Mouse (Mus musculus) urinary bladder, postnatal 25 days (tissue): Measurements from ENCODE around the gene Atic.

ENCODE experiments used
- DNase-seq: peaks from one replicate; pipeline ENCODE4 v3.0.0; 2022; ENCODE audit warnings: low spot score

Atic gene

DNA sequence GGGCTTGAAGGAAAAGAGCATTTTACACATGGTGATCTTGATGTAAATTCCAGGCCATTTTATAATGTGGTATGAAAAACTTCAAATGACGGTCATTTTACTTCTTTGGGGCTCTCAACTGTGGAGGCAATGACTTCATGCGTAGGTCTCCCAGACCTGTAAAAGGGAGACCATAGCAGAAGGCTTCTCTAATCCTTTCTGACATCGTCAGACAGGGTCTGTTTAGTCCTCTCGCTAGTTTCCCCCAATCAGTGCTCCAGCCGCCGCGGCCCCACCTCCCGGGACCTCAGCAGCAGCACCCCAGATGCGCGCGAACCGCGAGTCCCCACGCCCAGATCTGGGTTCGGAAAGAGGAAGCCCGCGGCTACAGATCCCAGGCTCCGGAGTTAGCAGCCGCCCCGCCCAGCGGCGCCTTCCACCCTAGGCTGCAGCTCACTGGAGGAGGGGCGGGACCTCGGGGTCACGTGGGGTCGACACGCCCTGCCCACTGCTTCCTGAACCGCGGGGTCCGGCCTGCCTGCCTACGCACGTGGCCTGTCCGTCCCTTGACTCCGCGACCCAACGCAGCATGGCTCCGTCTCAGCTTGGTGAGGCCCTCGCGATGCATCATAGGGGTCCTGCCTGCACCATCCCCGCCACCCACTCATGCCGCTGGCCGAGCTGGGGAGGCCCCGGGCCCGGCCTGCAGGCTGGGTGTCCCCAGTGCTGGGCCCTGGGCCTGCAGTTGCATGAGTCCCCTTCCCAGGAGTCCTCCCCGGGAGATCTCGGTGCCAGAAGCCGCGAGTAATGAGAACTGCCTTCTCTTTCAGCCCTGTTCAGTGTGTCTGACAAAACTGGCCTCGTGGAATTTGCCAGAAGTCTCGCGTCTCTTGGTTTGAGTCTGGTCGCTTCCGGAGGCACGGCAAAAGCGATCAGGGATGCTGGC lies at the start of gene Atic:
Gene Atic, plus strand, starts transcription at position 463 of the 925 bp plus-strand sequence.
- DNase-seq = peak; percentile 87

DNA sequence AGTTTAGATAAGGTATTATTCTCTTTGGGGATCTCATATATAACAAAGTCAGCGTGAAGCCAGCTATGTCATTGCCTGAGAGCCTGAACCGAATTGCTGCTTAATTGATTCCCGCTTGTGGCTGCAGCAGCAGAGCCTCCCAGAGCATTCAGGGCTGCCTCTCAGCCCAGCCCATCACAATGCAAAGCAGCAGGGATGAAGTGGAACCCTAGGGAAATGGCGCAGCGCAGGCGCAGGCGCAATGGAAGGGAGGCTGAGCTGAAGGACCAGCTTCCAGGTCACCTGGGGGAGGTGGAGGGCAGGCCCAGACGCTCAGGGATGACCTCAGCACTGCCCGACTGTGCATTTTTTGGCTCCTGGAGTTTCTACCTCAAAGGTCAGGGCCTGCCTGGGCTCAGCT lies 49.7 kb upstream of the Atic start:
- DNase-seq = no peak

- no peak for DNase-seq
Measured at GRCm38 (mm10) chr1:71515041-71515440, 41.9 kb upstream of the Atic start.

GRCm38 (mm10) chr1:71528808-71529648 lies 27.9 kb upstream of the Atic start:
- DNase-seq = no peak

GRCm38 (mm10) chr1:71530779-71531178 lies 26.2 kb upstream of the Atic start:
- DNase-seq = no peak

DNA sequence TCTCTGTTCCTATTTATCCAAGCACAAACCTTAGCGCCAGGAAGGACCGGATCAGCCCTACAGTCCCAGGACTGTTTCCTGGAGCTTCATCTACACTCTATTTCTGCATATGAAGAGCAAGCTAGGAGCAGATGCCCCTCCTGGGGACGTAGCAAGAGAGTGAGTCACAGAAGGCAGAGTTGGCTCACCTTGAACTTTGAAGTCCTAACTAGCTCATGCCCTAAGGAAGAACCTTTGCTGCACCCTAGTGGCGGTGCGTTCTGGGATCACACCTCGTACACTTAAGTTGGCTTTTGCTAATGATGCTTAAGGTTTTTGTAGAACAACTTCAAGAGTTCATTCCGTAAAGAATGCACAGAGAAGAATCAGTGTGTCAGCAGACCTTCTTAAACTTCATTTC lies 25.3 kb upstream of the Atic start:
- DNase-seq = peak; percentile 54

DNA sequence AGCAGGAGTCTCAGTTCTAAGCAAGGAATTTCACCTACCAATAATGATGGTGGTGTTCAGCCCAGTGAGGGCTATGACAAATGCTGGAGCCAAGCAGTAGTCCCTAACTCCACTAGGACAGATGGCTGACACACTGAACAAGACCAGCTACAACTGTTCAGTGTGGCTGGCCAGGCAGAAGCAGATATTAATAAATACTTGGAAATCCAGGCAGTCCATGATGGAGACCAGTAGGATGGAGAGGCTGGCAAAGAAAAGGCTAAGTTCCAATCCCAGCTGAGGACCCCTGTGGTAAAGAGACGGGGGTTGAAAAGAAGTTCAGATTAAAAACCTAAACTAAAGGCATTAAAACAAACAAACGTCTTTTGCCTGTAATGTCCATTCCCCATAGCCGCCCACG lies 17.3 kb upstream of the Atic start:
- no peak for DNase-seq

- DNase-seq = no peak
Measured at GRCm38 (mm10) chr1:71540437-71540836, 16.5 kb upstream of the Atic start.

DNA sequence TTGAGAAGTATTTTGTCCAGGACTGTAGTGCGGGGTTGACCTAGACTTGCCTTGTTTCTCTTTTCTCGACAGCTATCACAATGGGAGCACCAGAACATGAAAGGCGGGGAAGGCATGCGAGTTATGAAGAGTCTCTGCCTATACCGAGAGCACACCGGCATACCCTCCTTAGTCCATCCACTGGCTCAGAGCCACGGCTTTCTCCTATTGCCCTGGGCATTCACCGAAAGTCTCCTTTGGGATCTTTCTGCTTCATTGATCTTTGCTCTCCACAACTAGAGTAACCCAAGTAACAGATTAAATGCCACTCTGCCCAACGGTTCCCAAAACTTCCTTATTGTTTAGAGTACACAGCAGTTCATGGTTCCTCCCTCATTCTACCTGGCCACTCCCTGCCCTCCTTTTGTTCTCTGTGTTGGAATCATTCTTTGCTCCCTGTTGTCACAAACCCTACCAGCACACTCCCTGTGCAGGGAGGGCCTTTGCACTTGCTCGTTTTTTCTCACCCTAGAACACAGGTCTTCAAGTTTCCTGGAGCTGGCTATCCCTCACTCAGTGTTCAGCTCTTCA lies 6.2 kb upstream of the Atic start:
- DNase-seq = no peak

DNA sequence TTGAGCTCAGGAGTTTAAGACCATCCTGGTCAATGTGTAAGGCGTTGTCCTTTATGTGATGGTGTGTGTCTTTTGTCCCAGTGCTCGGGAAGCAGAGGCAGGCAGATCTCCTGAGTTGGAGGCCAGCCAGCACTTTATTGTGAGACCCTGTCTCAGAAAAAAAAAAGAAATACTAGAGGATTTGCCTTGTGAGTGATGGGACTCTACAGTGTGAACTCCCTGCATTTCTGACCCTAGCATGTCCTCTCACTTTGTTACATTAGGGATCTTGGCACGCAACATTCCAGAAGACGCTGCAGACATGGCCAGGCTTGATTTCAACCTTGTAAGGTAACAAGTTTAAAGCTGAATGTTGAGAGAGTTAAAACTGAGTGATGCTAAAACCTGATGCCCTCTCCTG lies 3.7 kb downstream of the Atic start:
- DNase-seq = no peak

GRCm38 (mm10) chr1:71564291-71564690 lies 7.3 kb downstream of the Atic start:
- DNase-seq = no peak

DNA sequence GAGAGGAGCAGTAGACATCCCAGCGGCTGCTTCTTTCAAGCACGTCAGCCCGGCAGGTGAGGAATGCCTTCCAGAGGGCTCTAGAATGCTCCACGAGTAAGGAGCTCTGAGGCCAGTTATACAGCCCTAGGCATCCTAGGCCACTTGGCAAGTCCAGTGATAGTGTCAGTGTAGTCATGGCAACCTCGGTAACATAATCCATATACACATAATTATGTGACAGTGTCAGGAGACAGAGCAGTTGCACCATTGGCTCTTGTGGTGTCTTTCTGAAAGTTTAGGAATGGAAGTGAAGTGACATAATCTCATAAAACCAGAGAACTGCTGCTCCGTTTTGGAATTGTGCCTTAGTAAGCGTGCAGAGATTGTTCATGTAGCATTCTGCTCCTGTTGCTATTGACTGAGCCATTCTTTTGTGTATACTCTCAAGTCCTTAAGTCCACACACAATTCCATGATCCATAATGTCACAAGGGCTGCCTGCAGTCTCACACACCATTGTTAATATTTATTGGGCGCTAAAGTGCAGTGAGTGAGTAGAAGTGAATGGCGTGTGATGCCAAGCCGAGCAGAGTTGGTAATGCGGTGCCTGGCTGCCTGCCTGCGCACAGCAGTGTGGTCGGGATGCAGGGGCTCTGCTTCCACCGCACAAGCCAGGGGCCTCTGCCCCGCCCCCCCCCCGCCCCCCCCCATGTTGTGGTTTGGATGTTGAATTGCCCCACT lies 11.1 kb downstream of the Atic start:
- DNase-seq = no peak

DNA sequence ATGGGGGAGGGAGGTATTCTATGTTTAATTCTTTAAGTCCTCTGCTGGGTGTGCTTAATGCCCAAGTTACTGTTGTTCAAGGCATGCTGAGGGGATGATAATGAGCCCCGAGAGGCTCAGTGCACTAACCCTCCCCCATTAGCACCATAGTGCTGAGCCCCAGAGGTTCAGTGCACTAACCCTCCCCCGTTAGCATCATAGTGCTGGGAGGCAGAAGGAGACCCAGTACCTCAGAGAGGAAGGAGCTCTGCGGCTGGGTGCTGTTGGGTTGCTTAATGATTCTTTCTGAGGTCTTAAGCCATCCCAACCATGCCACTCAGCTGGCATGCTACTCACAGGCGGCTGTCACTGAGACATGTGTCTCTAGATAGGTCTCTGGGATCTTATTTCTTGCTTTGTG lies 13.2 kb downstream of the Atic start:
- DNase-seq = no peak

DNA sequence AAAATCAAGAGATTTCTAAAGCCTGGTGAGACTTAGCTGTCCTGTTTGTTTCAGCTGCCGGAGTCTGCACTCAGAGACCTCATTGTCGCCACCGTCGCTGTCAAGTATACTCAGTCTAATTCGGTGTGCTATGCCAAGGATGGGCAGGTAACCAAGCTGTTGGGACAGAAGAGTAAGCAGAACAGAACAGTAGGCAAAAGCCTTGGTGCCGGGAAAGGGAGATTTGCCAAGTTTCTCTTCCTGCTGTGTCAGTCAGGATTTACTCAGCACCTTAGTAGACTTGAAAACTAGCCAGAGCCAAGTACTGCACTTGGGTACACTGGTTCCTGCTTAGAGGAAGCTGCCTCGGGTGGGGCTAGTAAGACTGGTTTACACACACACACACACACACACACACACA lies 19.0 kb downstream of the Atic start:
- no peak for DNase-seq

DNA sequence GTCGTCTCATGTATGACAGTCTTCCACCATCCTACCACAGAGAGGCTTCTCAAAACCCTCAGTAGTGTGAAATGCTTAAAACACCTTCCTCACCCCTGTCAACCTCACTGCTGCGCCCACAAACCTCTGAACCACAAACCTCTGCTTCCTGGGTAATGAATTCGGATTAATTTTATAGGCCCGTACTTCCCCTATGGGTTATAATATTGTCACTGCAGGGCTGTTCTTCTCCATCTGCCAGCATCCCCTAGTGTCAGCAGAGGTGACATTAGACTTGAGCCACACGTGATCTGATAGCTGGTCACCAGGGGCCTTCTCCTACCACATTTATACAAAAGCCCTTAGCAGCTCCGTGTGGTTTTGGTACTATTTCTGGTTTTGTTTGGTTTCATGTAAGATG lies 19.9 kb downstream of the Atic start:
- no peak for DNase-seq

GRCm38 (mm10) chr1:71579526-71579925 lies 22.6 kb downstream of the Atic start:
- DNase-seq = no peak

- no peak for DNase-seq
Measured at GRCm38 (mm10) chr1:71580408-71580807, 23.5 kb downstream of the Atic start.

DNA sequence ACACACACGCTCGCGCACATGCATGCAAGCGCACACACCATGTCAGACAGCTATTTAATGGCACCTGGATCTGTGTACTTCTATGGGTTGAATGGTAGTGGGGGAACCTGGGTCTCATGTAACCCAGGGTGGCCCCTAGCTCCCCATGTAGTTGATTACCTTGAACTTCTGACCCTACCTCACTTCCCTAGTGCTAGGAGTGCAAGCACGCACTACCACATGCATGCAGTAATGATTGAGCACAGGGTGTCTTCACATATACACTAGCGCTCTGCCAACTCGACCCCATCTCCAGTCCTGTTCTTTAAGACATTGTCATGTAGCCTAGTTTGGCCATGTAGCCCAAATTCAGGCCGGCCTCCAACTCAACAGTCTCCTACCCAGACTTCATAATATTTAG lies 26.4 kb downstream of the Atic start:
- no peak for DNase-seq

DNA sequence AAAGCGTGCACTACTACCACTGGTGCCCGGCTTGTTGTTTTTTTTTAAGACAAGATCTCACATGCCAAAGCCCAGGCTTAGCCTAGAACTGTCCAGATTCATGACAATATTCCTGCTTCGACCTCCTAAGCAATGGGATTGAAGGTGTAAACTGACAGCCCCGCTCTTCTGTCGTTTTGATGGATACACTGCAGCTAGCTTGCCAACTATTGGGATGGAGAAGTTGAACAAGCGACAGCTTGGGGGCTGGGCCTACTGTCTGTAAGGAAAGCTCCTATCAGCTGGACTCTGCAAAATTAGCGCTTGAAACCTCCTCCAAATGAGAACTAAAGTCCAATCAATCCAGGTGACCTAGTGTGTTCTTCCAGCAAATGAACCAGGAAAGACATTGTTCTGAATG lies 26.9 kb downstream of the Atic start:
- no peak for DNase-seq

DNA sequence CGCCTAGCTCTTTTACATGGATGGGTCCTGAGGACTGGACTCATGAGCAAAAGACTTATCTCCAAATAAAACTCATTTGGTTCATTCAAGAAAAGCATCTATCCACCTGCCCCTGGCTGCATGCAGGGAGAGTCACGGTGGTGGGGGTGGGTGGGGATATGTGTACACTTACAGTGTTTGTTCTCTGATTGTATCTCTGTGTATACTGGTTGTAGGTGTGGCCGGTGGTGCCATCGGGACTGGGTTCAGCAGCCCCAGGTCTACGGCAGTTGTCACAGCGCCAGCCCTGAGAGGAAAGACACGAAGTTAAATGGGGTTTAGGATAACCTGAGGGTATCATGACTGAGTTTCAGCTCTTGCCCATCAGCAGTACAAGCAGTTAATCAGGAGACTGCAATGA lies 29.7 kb downstream of the Atic start:
- DNase-seq = no peak

DNA sequence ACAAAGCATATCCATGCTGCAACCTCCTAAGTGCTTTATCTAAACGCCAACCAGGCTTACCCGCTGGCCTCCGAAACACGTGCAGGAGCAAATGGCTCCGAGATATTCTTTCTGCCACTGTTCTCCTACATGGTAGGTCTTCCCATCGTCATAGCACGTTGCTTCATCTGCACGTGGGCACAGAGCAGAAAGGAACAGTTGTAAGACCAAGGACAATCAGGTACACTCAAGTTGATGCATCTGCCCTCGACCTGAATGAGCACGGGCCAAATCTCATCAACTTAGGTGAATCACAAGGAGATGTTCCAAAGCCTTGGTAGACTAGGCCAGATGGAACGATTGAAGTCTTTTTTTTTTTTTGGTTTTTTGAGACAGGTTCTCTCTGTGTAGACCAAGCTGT lies 33.1 kb downstream of the Atic start:
- DNase-seq = no peak

DNA sequence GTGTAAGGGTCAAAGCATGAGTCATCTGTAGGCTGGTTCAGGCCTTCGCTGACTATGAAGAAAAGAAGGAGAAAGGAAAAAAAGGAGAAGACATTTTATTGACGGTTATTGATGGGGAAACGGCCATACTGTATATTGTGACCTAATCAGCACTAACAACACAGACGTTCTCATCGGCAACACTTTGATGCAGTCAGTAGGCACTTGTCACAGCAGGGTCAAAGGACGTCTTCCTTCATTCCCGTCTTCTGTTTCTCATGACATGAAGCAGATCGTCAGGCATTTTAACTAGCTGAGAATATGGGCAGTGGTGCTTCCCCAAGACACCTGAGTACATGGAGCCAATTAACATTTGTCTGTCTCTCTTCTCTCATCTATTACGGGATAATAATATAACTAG lies 36.2 kb downstream of the Atic start:
- DNase-seq = no peak
